Mouse (Mus musculus) Patski (cell line): Measurements from ENCODE around the gene Apbb1ip. TPM values are rescaled to one million over a fixed set of nuclear protein-coding genes. Genes with fewer than 3 reads are reported as not detected.
"Not testable (repeated sequence)": the region's sequence is repeated elsewhere in the genome, so short reads cannot be mapped to it uniquely, and the experiment has no call there.

Experiments used
- ATAC-seq: fragments of 100-300 bp; one replicate; pipeline ENCODE4 v1.8.0; 2021
- CTCF ChIA-PET: fragments of 350-600 bp; sonication (Branson Sonifier 250); formaldehyde crosslinking; loops from one replicate; lab custom pipeline; 2022; ENCODE audit warnings: inconsistent platforms; lab: Charles Lee
- POLR2A ChIA-PET: fragments of 350-600 bp; sonication (Branson Sonifier 250); formaldehyde crosslinking; loops from one replicate; lab custom pipeline; 2022; ENCODE audit warnings: antibody characterized with exemption, inconsistent platforms; lab: Charles Lee
- DNase-seq: peaks from one replicate; pipeline ENCODE4 v3.0.0-alpha.2; 2011; ENCODE audit warnings: low read depth, low spot score
- H3K27me3 ChIP-seq: fragments of 371-371 bp; one replicate; pipeline ENCODE4 v1.5.1; 2021
- CTCF ChIP-seq: fragments of 100-300 bp; IDR thresholded peaks from one replicate; pipeline ENCODE4 v1.5.1; 2021
- in situ Hi-C: fragments of 300-500 bp; cut with MboI; formaldehyde crosslinking; loops from 3 replicates; pipeline ENCODE4 v1.11.1; 2018; ENCODE audit warnings: low pct_unique_long_range_greater_than_20kb, mixed read lengths
- polyA plus RNA-seq: library from polyadenylated mRNA; unstranded; gene quantifications from one replicate; pipeline ENCODE4 v1.2.3, GENCODE M21; 2021

The Apbb1ip gene
- polyA plus RNA-seq, 1 experiment from 2014 or later = not detected

DNA sequence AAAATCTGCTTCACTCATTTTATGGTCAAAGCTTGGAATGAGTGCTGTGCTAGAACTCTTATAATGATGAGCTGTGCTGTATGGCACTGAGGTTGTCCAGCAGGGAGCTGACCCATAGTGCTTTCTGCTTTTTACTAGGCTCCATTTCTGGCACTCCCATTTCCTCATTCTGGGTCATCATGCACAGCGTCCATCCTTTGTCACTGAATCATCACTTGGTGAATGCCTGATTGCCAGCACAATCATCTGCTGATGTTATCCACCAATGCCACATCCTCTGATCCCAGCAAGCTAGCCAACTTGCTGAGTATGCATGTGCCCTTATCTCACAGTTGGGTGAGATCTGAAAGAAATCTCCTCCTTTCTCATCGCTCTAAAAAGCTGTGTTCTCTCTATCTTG, 48.4 kb downstream of the Apbb1ip start:
- ATAC-seq (no peak), DNase-seq (no peak)
- H3K27me3 ChIP-seq = no peaks in the 10 kb centered on the region
- in situ Hi-C loops = no loop called here
- ChIA-PET POLR2A (no interaction called here), CTCF (interaction anchor here (1.1 kb wide), 1 partner anchor 23 kb away, joined by 3 read pairs; no protein-coding TSS in a partner anchor)
- TF ChIP-seq CTCF = no peak

- ChIA-PET POLR2A (no interaction called here), CTCF (interaction anchor here (1.2 kb wide), 1 partner anchor 23 kb away, joined by 3 read pairs; no protein-coding TSS in a partner anchor)
- TF ChIP-seq CTCF = no peak
- DNase-seq (no peak), ATAC-seq (no peak)
- in situ Hi-C loops = no loop called here
- no peaks in the 10 kb centered on the region for H3K27me3 ChIP-seq
Observed at GRCm38 (mm10) chr2:22845514-22845913, 71.6 kb downstream of the Apbb1ip start.

GRCm38 (mm10) chr2:22851900-22852299, 78.0 kb downstream of the Apbb1ip start:
- peaks cover 22% of the 10 kb centered on the region for H3K27me3 ChIP-seq
- no peak for ATAC-seq
- DNase-seq = no peak
- CTCF ChIA-PET = no interaction called here
- TF ChIP-seq CTCF = no peak
- in situ Hi-C loops = no loop called here
- POLR2A ChIA-PET = no interaction called here

DNA sequence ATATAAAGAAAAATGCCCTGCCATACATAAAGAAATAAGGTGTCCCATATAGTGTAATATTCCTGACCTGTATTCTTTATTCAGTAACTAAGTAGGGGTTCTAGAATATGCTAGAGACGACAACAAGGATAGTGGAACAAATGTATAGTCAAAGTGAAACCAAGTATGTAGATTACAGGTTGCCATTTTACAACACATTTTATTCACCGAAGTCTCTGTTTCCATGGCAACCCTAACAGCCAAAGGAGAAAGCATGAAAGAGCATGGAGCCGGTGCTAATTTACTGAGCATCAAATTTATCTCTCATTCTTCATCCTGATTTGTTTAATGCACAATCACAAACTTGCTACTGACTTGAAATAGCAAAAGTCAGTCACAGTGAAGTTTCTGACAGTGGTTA, 83.6 kb downstream of the Apbb1ip start:
- TF ChIP-seq CTCF = no peak
- POLR2A ChIA-PET = no interaction called here
- peaks cover 35% of the 10 kb centered on the region for H3K27me3 ChIP-seq
- CTCF ChIA-PET = no interaction called here
- no peak for DNase-seq
- in situ Hi-C loops = no loop called here
- no peak for ATAC-seq

DNA sequence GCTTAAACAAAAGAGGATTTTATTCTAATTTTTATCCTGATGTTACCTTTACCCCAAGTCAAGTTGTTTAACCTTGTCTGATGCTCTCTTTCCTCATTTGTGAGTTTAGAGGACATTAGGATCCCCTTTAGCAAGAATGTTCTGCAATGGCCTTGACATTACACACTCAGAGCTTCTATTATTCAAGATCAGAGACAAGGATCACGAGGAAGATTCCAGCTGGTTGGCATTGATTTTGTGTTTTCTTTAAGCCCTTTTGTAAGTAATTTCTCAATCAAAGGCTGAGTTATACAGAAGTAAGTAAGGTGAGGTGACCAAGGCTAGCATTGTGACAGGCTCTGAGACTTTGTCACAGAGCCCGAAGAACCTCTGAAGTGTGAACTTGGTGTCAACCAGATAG, 88.3 kb downstream of the Apbb1ip start:
- in situ Hi-C loops = loop anchor here (10.0 kb wide), 1 partner anchor 897 kb away; no protein-coding TSS in a partner anchor
- no peak for TF ChIP-seq CTCF
- ChIA-PET POLR2A (no interaction called here), CTCF (no interaction called here)
- H3K27me3 ChIP-seq = peaks cover 28% of the 10 kb centered on the region
- ATAC-seq (no peak), DNase-seq (no peak)

GRCm38 (mm10) chr2:22864394-22865037, 90.6 kb downstream of the Apbb1ip start:
- POLR2A ChIA-PET, DNase-seq: not testable (repeated sequence)
- peaks cover 25% of the 10 kb centered on the region for H3K27me3 ChIP-seq
- peak; percentile 95 for ATAC-seq
- CTCF ChIA-PET = interaction anchor here (0.8 to 1.4 kb wide), 7 partner anchors 8 to 106 kb away, joined by 3 to 7 read pairs (median 4); partner anchors contain the start of gene Pdss1
- TF ChIP-seq CTCF = peak; percentile 90
- in situ Hi-C loops = loop anchor here (5.0 to 10.0 kb wide), 2 partner anchors 102 to 900 kb away; no protein-coding TSS in a partner anchor

- ChIA-PET POLR2A (no interaction called here), CTCF (interaction anchor here (1.2 to 1.4 kb wide), 2 partner anchors 10 to 11 kb away, joined by 4 to 6 read pairs; no protein-coding TSS in a partner anchor)
- no peak for DNase-seq
- in situ Hi-C loops = loop anchor here (5.0 to 10.0 kb wide), 2 partner anchors 104 to 901 kb away; no protein-coding TSS in a partner anchor
- no peak for ATAC-seq
- H3K27me3 ChIP-seq = peaks cover 16% of the 10 kb centered on the region
- no peak for TF ChIP-seq CTCF
Observed at GRCm38 (mm10) chr2:22865818-22866217, 91.9 kb downstream of the Apbb1ip start.

DNA sequence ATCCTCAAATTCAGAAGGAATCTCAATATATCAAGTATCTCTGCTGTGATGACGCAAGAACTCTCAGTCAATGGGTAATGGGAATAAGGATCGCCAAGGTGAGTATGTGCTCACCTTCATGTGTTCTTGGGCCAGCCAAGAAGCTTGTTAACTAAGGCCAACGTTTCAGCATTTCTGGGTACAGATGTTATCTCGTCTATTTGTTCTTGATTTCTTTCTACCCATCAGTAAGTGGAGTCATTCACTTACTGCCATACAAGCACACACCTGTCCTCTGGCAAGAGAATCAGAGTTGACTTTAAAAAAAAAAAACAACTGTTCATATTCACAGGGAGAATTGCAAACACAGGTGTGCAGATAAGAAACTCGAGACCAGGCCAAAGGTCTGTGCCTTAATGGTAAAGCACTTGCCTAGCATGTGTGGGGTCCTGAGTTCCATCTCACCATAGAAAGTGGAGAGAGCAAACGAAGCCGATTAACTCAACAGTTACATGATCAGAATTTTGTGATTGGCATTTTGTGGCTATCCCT, 93.1 kb downstream of the Apbb1ip start:
- POLR2A ChIA-PET = no interaction called here
- ATAC-seq = no peak
- in situ Hi-C loops = loop anchor here (5.0 to 10.0 kb wide), 2 partner anchors 105 to 902 kb away; no protein-coding TSS in a partner anchor
- TF ChIP-seq CTCF = no peak
- no peak for DNase-seq
- CTCF ChIA-PET = no interaction called here
- peaks cover 15% of the 10 kb centered on the region for H3K27me3 ChIP-seq

GRCm38 (mm10) chr2:22873159-22873558, 99.3 kb downstream of the Apbb1ip start:
- peaks cover 39% of the 10 kb centered on the region for H3K27me3 ChIP-seq
- ChIA-PET POLR2A (no interaction called here), CTCF (no interaction called here)
- in situ Hi-C loops = no loop called here
- no peak for TF ChIP-seq CTCF
- DNase-seq (no peak), ATAC-seq (no peak)

DNA sequence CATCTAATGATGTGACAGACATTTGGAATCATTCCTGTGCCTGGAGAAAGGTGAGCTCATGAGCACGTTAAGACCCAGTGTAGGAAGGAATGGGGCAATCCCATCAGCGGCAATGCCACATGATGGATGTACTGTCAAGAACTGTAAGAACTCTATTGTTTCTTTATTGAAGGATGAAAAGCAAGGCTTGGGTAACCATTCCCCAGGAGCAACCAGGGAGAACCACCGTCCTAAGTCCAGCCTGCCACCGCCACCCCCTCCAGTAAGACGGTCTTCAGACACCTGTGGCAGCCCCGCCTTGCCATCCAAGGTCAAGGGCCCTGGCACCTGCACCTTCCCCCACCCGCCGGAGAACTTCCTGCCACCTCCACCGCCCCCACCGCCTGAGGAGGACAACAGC, 100.7 kb downstream of the Apbb1ip start:
- in situ Hi-C loops = no loop called here
- peaks cover 44% of the 10 kb centered on the region for H3K27me3 ChIP-seq
- no peak for ATAC-seq
- ChIA-PET CTCF (no interaction called here), POLR2A (no interaction called here)
- DNase-seq = no peak
- no peak for TF ChIP-seq CTCF

DNA sequence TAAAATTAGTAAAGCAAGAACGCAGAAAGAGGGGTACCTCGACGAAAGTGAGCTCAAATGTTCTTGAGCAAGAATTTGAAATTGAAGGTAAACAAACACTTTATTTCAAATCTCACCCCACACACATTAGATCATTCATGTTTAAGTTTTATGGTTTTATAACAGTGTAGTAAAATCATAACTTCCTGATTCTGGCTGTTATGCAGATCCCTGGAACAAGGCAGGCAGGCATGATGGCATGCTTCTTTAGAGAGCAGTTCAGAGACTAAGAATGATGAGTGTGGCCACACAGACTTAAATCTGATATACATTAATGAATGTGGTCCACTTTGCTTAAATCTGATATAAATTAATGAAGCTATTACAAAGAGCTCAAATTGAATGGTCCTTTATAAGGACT, 102.7 kb downstream of the Apbb1ip start:
- H3K27me3 ChIP-seq = peaks cover 43% of the 10 kb centered on the region
- TF ChIP-seq CTCF = no peak
- POLR2A ChIA-PET = no interaction called here
- ATAC-seq (no peak), DNase-seq (no peak)
- in situ Hi-C loops = no loop called here
- CTCF ChIA-PET = interaction anchor here (1.3 kb wide), 1 partner anchor 12 kb away, joined by 6 read pairs; no protein-coding TSS in a partner anchor
